Mouse (Mus musculus) thymus, postnatal 14 days (tissue): ENCODE results near the gene Gm20696.

ENCODE experiments used
- DNase-seq: peaks from one replicate; pipeline ENCODE4 v3.0.0; 2021

The Gm20696 gene

DNA sequence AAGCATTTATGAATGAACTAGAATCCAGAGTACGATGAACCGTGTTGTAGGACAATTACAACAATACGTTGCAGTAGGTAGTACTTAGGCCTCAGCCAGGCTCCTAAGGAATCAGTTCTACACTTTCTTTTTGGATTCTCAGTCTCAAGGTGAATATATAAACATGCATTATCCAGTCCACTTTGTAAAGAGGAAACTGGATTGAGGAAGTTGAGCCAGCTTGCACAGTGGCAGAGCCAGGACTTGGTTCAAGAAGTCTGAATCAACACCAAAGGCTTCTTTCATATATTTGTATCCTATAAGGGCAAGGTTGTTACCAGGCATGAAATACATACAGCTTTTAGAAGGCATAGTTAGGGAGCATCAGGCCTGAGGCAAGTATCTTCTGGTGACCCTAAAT is 322.2 kb downstream of the Gm20696 start:
- DNase-seq: no peak

DNA sequence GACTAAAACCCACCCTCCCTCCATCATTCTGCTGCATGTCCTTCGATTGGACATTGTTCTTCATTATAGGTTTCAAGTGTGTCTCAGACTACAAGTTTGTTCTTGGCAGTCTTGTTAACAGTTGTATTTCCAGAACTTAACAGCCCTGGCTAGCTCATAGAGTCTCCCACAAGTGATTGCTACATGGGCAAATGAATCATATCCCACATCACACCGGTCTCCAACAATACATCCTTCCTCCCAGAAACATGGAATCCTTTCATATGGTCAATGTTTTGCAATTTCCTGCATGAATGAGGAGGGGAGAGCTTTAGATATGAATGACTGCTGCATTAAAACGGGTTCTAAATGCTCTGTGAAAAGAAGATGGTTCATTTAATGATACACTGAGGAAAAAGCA is 322.8 kb downstream of the Gm20696 start:
- no peak for DNase-seq

DNA sequence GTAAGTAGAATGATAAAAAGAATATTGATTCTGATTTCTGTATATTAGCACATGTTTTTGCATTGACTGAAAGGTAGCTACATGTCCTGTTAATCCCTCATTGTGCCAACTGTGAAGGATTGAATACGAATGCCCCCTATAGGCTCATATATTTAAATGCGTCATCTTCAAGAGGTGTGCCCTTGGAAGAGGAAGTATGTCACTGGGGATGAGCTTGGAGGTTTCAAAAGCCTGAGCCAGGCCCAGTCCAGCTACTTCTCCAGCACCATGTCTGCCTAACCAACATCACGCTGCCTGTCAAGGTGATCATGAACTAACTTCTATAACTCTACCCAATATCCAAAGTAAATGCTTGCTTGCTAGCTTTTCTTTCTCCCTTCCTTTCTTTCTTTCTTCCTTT is 324.2 kb downstream of the Gm20696 start:
- DNase-seq: no peak

DNA sequence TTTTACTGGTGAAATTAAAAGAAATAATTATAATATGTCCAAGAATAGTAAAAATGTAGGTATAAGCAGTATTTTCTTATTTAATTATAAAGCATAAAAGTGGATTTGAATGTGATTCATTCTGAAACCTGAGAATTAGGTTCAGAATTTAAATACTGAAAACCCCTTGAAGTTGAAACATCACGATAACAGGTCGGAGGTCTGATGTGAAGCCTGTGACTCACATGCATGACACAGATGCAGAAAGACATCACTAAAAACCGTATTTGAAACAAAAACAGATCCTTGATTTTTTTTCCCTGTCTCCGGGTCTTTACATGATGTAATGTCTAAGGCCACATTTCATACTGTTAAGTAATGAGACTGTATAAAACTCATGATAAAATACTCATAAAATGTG is 325.7 kb downstream of the Gm20696 start:
- no peak for DNase-seq

DNA sequence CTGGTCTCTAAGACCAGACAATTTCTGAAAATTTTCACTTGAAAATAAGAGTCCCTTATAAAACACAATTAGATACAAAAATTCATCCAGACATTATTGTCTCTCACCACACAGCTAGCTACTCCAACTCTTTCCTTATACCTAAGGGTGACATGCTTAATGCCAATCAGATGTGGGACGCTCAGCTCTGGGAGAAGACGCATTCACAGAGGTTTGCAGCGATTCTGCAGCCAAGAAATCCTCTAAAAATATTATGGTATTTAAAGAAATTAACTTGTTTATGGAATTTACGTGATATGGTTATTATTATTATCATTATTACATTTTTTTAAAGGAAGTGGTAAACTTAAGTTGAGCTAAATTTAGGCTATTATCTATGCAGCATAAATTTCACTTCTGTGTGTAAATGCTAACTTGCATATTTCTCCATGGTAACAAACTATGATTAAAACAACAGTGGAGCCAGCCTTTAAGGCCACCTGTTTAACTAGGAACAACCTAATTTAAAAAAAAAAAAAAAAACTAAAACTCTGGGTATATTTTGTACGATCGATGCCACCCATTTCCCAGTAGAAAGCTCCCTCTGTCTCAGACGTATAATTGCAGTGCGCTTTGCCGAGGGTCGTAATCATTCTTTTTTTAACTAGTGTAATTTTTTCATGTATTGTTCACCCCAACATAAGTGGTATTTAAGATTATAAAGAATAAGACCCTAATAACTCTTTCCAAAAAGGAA is 326.4 kb downstream of the Gm20696 start:
- no peak for DNase-seq

DNA sequence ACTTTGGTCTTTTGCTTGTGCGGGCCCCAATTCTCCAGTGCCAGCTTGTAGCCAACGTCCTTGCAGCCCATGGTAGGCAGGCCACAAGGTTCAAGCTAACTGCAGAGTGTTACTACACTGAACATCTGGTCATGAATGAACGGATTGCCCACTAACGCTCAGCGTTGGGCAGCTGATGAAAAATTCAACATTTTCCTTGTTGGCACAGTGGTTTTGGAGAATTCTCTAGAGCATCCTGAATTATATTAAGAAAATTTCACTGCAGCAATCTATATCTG is 327.3 kb downstream of the Gm20696 start:
- DNase-seq: no peak

DNA sequence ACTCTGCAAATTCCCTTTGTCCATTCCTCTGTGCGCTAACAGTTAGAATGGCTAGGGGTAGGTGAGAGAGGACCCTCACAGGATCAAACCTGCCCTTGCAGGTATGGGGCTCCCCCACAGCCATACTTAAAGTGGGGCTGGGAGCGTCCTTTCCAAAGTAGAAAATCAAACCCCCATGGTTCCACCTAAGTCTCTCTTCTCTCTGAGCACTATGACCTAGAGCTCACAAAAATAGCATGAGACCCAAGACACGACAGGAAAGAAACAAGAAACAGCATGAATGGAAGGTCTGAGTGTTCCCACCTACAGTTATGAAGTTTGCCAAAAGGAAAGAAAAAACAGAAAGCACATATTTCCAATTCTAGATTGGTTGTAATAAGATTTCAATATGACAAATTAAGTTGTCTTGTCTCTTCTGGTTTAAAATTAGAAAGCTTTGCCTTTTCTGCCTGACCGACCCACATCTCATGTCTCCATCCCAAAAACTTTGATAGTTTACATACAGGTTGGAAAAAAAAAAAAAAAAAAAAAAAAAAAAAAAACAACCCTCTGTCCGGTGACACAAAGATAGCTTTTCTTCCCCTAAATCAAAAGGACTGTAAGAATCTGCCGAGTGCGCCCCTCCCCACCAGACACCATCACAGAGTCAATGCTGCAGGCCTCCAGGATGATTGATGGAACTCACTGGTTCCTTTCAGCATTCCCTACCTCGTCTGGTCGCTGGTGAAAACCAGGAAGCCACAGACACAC is 327.8 kb downstream of the Gm20696 start:
- no peak for DNase-seq

DNA sequence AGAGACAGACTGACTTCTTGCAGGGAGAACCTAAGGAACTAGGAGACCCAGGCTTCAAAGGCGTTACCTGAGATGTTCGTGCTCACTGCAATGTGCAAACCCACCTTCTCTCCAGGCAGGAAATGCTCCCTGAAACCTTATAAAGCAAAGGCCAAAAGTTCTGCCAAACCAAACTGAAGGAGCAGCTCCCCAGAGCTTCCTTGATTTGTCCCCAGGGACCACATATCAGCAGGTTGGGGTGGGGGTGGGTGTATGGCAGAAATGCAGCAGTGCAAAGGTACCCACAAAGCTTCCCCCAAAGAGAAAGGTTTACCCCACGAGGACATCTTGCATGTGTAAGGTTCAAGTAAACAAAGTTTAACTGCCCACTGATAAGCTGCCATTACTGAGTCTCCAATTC is 328.4 kb downstream of the Gm20696 start:
- no peak for DNase-seq

DNA sequence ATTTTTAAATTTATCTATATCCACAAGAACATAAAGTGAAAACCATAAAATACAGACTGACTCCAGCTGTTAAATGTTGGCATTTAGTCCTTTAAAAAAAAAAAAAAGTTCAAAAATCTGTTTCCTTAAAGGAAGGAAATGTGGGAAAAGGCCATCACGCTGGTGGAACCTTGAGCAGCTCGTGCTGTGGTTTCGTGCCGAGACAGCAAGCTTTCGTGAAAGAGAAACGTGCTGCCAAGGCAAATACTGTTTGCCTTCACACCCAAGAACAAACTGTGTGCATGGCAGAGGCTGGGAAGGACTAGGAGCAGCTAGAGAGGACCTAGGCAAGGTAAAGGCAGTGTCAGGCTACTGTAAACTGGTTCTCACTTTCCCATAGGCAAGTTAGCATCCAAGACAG is 329.0 kb downstream of the Gm20696 start:
- DNase-seq: no peak

DNA sequence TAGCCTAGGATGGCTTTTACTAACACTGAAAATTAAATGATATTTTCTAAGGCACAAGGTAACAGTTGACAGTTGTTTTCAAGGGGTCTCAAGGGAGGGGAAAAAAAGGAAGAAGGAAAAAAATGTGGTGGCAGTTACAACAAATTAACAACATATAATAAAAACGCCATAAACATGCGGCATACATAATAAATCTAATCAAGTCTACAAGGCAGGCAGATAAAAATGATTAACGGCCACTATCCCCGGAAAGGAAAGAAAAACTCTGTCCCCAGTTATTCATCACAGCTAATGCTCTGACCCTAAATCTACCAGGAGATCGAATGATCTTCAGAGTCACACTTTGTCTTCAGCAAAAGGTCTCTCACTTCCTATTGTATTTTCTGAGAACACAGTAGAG is 330.4 kb downstream of the Gm20696 start:
- DNase-seq: no peak

DNA sequence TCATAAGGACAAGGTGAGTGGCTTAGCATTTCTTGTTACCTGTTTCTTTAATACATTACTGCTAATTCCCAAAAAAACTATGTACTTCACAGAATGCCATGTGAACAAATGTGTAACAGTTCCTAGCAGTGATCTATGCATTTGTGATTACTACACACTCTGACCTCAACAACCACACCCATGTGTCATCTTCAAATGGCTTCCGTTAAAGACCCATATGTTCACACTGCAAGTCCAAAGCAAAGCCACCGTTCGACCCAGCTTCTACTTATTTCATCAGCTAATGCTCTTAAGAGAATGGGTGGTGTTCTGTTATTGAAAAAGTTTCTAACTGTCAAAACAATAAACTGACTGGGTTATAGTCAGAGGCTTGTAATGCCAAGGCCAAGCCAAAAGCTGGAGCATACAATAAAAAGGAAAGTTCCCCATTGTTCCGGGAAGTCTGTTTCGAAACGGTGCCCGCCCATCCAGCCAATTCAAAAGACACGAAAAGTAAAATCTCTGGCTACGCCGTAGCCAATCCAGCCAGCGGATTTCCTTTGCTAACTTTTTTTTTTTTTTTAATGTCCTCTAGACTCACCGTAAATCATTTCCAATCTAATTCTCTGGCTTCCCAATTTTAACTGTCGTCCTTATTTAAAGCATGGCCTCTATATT is 331.3 kb downstream of the Gm20696 start:
- DNase-seq: no peak

DNA sequence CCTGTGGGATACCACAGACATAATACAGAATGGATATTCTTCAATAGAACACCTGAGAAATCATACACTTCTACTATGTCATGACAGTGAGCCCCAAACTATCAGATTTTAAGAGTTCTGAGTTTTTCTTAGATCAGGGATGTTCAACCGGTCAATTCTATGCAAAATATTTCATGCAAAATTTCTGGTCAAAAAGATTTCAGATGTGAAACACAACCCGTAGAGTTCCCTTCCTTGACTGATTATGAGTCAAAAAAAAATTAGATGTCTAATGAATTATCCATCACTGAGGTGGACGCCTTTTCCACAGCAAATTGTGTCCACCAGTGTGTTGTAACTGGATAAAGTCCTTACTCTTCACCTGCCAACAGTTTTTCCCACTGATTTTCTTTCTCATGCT is 332.3 kb downstream of the Gm20696 start:
- DNase-seq: no peak

DNA sequence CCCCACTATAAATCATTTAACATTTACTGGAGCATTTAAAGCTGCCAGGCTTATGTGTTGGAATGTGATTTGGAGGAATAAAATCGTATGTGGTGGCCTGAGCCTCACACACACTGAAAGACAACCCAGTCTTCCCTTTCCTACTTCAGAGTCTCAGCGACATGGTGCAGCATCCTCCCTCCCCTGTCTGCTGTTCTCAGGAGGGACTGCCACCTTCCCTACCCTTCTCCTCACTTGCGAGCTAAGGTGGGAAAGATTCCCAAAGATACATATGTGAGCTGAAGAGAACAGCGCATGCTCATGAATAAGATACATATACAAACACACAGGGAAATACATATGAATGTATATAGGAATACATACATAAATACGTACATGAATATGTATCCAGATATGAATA is 333.5 kb downstream of the Gm20696 start:
- DNase-seq: no peak

DNA sequence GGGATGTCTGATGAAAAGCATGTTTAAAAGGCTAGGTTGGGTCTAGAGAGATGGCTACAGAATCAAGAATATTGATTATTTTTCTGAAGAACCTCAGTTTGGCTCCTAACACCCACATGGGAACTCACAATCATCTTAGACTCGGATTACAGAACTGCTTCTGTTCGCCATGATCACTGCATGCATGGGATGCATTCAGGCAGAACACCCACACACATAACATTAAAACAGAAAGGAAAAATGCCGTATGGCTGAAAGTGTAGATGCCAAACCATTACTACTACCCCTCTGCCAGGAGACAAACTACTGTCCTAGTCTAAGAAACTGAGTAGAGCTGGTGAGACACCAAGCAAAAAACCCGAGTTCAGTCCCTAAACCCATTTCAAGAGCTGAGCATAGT is 336.4 kb downstream of the Gm20696 start:
- no peak for DNase-seq

DNA sequence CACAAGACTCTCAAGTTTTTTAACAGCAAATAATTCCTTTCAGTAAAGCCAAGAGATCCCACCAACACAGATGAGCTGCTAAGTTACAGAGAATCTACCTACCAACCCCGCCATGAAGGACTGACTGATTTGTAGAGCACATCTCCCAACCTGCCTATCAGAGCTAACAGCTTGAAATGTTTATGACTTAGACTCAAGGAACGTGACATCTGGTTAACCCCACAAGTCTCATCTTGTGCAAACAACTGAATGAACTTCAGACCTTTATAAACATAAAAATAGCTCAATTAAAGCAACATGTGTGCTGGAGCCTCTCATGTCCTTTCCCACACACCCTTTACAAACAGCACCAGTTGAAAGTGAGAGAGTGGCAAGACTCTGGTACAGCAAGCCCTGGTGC is 338.0 kb downstream of the Gm20696 start:
- no peak for DNase-seq

DNA sequence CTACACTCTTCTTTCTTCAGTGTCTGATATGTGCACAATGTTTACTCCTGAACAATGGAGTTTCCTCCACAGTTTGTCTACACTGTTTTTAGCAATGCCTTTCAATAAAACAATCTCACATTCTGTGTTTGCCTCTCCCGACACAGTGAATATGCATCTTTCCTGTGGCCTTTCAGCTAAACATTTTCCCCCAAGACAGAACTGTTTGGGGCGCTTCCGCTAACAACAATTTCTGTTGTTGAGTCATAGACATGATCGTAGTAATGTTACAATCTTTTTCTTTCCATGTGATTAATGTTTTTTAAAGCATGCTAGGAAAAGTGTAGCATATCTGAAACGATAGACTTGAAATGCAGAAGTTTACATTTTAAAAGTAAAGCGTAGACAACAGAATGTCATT is 338.5 kb downstream of the Gm20696 start:
- no peak for DNase-seq

DNA sequence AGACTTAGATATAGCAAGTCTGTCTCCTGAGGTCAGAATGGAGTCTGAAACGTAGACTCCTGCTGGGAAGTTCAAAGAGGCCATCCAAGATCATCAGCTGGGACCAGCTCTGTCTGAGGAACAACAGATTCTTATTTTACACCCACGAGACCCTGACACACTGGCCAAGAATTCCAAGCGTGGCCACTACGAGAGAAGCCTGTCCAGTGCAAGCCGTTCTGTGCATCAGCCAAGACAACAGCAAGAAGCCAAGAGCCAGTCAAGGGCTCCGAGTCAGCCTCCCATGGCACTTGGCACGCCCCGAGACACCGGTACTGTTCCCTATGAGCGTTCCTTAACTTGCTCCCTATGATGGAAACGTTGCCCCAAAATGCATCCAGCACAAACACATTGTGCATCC is 338.9 kb downstream of the Gm20696 start:
- DNase-seq: no peak

DNA sequence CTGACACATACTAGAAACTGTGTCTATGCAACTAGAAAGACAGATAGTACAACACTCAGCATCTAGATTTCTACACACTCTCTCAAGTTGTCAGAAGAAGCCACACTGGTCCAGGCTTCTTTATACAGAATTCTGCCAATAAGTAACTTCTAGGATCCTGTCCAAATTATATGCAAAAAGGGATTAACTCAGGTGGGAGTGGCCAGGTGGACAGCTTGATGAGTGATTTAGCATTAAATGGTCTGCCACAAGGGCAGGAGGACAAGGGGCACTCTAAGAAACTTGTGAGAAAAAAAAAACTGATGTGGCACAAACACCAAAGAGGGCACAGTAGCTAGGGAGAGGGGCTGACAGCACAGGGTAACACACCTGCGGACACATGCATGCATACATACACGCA is 340.7 kb downstream of the Gm20696 start:
- no peak for DNase-seq

DNA sequence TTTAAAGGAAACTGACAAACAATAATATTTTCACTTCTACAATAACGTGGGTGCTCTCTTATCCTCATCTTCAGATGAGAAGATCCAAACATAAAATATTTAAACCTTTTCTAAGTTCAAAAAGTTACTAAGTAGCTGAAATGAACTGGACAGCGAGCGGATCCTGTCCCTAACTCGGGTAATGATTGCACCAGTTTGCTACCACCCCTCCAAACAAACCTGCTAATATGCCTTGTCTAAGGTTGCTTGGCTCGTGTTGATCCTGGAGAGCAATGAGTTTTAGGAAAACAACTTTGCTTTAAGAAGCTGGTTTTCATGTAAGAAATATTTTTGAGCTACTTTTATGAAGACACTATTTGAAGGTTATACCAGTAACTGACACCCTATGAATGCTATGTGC is 341.1 kb downstream of the Gm20696 start:
- DNase-seq: no peak

DNA sequence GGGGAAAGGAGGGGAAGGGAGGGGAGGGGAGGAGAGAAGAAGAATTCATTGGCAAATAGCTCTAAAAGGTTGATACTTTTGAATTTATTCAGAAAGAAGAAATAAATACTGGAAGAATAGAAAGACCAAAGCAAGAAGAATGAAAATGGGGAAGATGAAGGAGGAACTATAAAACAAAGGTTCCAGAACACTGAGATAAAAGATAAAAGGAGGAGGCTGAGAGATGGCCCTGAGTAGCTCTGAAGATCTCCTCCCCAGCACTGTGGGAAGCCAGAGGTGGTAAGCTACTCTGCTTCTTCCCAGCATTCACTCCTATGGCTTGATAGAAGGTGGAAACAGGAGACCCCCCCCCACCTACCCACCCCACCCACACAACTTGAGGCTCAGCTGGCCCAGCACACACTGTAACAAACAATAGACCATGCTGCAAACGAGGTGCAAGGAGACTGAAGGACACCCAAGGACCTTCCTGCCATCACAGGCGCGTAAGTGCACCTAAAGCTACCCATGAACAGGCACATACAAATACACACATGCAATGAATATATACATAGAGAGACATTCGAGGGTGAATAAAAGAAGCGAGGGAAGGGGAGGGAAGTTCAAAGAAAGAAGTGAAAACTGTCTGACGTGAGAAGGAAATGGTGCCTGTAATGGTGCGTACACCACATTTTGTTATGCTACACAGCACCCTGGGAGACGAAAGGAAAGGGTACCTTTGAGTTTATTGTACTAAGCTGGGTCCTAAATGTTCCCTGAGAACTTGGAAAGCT is 344.3 kb downstream of the Gm20696 start:
- DNase-seq: no peak

DNA sequence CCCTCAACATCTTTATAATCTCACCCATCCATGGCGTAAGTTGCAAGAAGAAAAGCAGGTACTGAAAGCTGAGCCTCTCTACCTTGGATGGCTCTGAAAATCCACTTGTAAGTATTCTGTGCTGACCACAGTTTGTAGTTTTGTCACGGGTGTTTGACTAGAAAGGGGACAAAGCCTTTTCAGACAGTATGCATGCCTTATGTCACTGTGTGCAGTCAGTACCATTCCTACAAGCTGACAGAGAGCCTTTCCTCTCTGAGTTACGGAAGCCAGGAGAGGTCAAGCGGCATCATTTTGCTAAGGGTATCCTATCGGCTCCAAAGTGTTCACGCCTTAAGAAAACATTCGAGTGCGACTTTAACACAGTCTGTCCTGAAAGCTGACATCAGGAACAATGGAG is 346.2 kb downstream of the Gm20696 start:
- no peak for DNase-seq

DNA sequence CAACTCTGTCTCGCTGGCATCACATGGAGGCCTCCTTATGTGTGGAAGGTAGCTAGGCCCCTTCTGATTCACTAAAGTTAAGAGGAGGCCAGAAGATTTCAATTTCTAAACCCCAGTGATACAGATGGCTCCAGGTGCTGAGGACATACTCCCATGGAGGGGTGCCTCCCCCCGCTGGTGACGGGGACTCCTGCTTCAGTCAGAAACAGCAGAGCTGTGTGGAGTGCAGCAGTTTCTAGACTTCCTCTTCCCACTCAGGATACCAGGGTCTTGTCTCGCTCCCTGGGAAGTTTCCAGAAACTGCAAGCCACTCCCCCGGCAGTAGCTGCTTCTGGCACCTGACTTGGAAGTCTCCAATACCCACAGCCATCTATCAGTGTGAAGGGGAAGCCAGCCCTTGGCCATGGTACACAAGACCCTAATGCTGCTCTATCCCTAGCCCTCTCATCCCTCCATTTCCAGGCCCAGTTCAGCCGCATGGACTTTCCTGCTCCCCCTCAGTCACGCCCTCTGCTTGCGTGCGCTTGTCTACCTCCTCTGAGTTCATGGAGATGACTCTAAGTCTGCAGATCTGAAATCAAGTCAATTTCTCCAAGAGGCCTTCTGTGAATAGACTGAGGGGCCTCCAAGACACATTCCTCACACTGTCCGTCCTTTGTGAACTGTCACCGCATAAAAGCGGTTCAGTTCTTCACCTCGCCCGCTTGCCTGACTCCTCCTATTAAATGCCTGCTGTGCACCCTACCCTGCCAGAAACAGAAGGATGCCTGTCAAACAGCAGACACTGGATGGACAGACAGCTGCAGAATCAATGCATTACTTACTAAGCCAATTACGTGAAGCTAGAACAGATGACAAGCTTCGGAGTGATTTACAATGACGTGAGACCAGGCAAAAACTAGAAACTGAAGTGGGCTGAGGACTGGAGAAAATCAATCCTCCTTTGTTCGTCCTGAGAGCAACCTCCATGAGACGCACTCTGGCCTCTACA is 346.9 kb downstream of the Gm20696 start:
- DNase-seq: peak; percentile 57
